Mouse (Mus musculus): ENCODE measurements around the gene Simc1. TPM values are rescaled to one million over a fixed set of nuclear protein-coding genes. Genes with fewer than 3 reads are reported as not detected.

Simc1 gene
- polyA plus RNA-seq, 1 experiment from 2014 or later: 1.5 TPM

- no peaks in the 10 kb centered on the region for H3K36me3 ChIP-seq (ENCODE audit: control insufficient read depth, insufficient read depth)
- no peaks in the 10 kb centered on the region for H3K9me3 ChIP-seq (replicated peaks; ENCODE audit: control insufficient read depth, low read length)
- ATAC-seq (ENCODE audit: low read depth): no peak
- no peak overlapping the region for H3K9ac ChIP-seq (ENCODE audit: low read depth, low read length)
- H3K27me3 ChIP-seq (ENCODE audit: control insufficient read depth, insufficient read depth, low read depth, low read length): no peaks in the 10 kb centered on the region
- no peak overlapping the region for H3K4me3 ChIP-seq (ENCODE audit: low read depth, low read length)
- no peak overlapping the region for H3K4me2 ChIP-seq (ENCODE audit: low read depth, low read length)
- WGBS (ENCODE audit: insufficient replicate concordance): 72% methylated on average over 4 of the region's 4 CpGs
- no peak overlapping the region for H3K27ac ChIP-seq (ENCODE audit: low read length)
- peaks cover 12% of the 10 kb centered on the region for H3K4me1 ChIP-seq (ENCODE audit: control insufficient read depth, low read depth, low read length)
Measured at GRCm38 (mm10) chr13:54572621-54573020, 69.0 kb downstream of the Simc1 start.

DNA sequence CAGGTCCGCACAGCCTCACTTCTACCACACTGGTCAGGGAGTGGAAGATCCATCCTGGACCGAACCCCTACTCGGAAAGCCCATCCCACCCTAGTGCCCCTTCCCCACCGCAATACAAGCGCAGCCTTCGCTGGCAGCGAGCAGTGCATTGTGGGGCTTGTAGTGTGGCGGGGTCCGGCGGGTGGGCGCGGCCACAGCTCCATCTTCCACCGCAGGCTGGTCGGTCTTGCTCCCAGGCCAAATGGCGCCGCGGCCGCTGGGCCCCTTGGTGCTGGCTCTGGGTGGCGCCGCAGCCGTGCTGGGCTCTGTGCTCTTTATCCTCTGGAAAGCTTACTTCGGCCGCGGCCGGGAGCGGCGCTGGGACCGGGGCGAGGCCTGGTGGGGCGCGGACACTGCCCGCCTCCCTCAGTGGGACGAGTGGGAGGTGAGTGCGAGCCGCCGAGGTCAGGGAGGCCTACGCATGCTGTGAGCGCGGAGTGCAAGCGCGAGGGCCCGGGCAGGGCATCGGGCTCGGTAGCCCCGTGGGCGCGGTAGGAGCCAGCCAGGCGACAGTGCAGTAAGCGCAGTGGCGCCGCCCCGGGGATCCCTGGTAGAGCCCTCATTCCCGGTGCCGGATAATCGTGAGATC, 71.4 kb downstream of the Simc1 start, which contains the start of gene Arl10:
TSS of gene Arl10 (plus strand) at position 162 of the 628 bp plus-strand sequence.
- peak within 1 kb of the TSS; percentile 47; the same call in 1 of the 2 replicates for H3K27ac ChIP-seq (ENCODE audit: low read length)
- H3K9me3 ChIP-seq (replicated peaks; ENCODE audit: control insufficient read depth, low read length): no peaks in the 10 kb centered on the region
- H3K4me2 ChIP-seq (ENCODE audit: low read depth, low read length): peak within 1 kb of the TSS; percentile 91
- H3K27me3 ChIP-seq (ENCODE audit: control insufficient read depth, insufficient read depth, low read depth, low read length): no peaks in the 10 kb centered on the region
- peak within 1 kb of the TSS; percentile 81 for H3K4me3 ChIP-seq (ENCODE audit: low read depth, low read length)
- H3K36me3 ChIP-seq (ENCODE audit: control insufficient read depth, insufficient read depth): no peaks in the 10 kb centered on the region
- peak; percentile 80 for ATAC-seq (ENCODE audit: low read depth)
- peaks cover 16% of the 10 kb centered on the region for H3K4me1 ChIP-seq (ENCODE audit: control insufficient read depth, low read depth, low read length)
- peak within 1 kb of the TSS; percentile 79 for H3K9ac ChIP-seq (ENCODE audit: low read depth, low read length)
- under 1% methylated on average over 55 of the region's 55 CpGs for WGBS (ENCODE audit: insufficient replicate concordance)

- no peaks in the 10 kb centered on the region for H3K9me3 ChIP-seq (replicated peaks; ENCODE audit: control insufficient read depth, low read length)
- peak overlapping the region; percentile 81 for H3K4me3 ChIP-seq (ENCODE audit: low read depth, low read length)
- ATAC-seq (ENCODE audit: low read depth): no peak
- H3K36me3 ChIP-seq (ENCODE audit: control insufficient read depth, insufficient read depth): no peaks in the 10 kb centered on the region
- peak overlapping the region; percentile 79 for H3K9ac ChIP-seq (ENCODE audit: low read depth, low read length)
- 4% methylated on average over 19 of the region's 19 CpGs for WGBS (ENCODE audit: insufficient replicate concordance)
- peaks cover 16% of the 10 kb centered on the region for H3K4me1 ChIP-seq (ENCODE audit: control insufficient read depth, low read depth, low read length)
- 0 out of 2 replicates have a peak overlapping the region, but pooled peaks have one; percentile 47 for H3K27ac ChIP-seq (ENCODE audit: low read length)
- H3K27me3 ChIP-seq (ENCODE audit: control insufficient read depth, insufficient read depth, low read depth, low read length): no peaks in the 10 kb centered on the region
- H3K4me2 ChIP-seq (ENCODE audit: low read depth, low read length): peak overlapping the region; percentile 91
Measured at GRCm38 (mm10) chr13:54575489-54575888, 71.9 kb downstream of the Simc1 start.

- H3K4me3 ChIP-seq (ENCODE audit: low read depth, low read length): no peak overlapping the region
- H3K36me3 ChIP-seq (ENCODE audit: control insufficient read depth, insufficient read depth): 0 out of 2 replicates have a peak, but pooled peaks cover under 1% of the 10 kb centered on the region
- no peaks in the 10 kb centered on the region for H3K27me3 ChIP-seq (ENCODE audit: control insufficient read depth, insufficient read depth, low read depth, low read length)
- no peak overlapping the region for H3K9ac ChIP-seq (ENCODE audit: low read depth, low read length)
- no peaks in the 10 kb centered on the region for H3K9me3 ChIP-seq (replicated peaks; ENCODE audit: control insufficient read depth, low read length)
- H3K4me2 ChIP-seq (ENCODE audit: low read depth, low read length): no peak overlapping the region
- WGBS (ENCODE audit: insufficient replicate concordance): 53% methylated on average over 21 of the region's 21 CpGs
- no peak for ATAC-seq (ENCODE audit: low read depth)
- 0 out of 2 replicates have a peak overlapping the region, but pooled peaks have one; percentile 7 for H3K27ac ChIP-seq (ENCODE audit: low read length)
- H3K4me1 ChIP-seq (ENCODE audit: control insufficient read depth, low read depth, low read length): peaks cover 16% of the 10 kb centered on the region
Measured at GRCm38 (mm10) chr13:54577652-54578507, 74.3 kb downstream of the Simc1 start.

DNA sequence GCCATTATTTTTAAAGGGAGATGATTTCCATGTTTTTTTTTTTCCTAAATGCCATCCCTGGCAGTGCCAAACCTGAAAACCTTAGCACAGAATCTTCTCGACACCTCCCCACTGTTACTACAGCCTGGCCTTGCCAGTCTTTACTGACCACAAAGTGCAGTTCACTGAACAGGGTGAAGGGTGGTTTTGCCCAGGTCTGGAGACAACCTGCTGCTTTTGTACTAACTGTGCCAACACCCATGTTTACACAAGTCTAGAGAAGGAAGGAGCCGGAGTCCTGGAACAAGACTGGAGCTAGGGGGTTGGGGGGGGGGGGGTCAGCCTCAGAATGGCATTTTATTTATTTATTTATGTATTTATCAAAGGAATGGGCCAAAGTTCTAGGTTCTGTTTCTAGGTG, 77.8 kb downstream of the Simc1 start:
- peaks cover 4% of the 10 kb centered on the region for H3K4me1 ChIP-seq (ENCODE audit: control insufficient read depth, low read depth, low read length)
- no peak overlapping the region for H3K27ac ChIP-seq (ENCODE audit: low read length)
- H3K4me3 ChIP-seq (ENCODE audit: low read depth, low read length): no peak overlapping the region
- H3K9me3 ChIP-seq (replicated peaks; ENCODE audit: control insufficient read depth, low read length): no peaks in the 10 kb centered on the region
- H3K9ac ChIP-seq (ENCODE audit: low read depth, low read length): no peak overlapping the region
- no peak for ATAC-seq (ENCODE audit: low read depth)
- 68% methylated on average over 2 of the region's 2 CpGs for WGBS (ENCODE audit: insufficient replicate concordance)
- no peak overlapping the region for H3K4me2 ChIP-seq (ENCODE audit: low read depth, low read length)
- H3K27me3 ChIP-seq (ENCODE audit: control insufficient read depth, insufficient read depth, low read depth, low read length): no peaks in the 10 kb centered on the region
- peaks cover 7% of the 10 kb centered on the region for H3K36me3 ChIP-seq (ENCODE audit: control insufficient read depth, insufficient read depth)

GRCm38 (mm10) chr13:54582126-54582525, 78.5 kb downstream of the Simc1 start:
- Histone ChIP-seq H3K36me3 (ENCODE audit: control insufficient read depth, insufficient read depth) (peaks cover 7% of the 10 kb centered on the region), H3K27me3 (ENCODE audit: control insufficient read depth, insufficient read depth, low read depth, low read length) (no peaks in the 10 kb centered on the region), H3K27ac (ENCODE audit: low read length) (no peak overlapping the region), H3K4me2 (ENCODE audit: low read depth, low read length) (no peak overlapping the region), H3K9me3 (replicated peaks; ENCODE audit: control insufficient read depth, low read length) (no peaks in the 10 kb centered on the region), H3K4me1 (ENCODE audit: control insufficient read depth, low read depth, low read length) (peaks cover 4% of the 10 kb centered on the region), H3K4me3 (ENCODE audit: low read depth, low read length) (no peak overlapping the region), H3K9ac (ENCODE audit: low read depth, low read length) (no peak overlapping the region)
- no peak for ATAC-seq (ENCODE audit: low read depth)
- WGBS (ENCODE audit: insufficient replicate concordance): 62% methylated on average over 10 of the region's 10 CpGs

- no peak overlapping the region for H3K27ac ChIP-seq (ENCODE audit: low read length)
- H3K9ac ChIP-seq (ENCODE audit: low read depth, low read length): no peak overlapping the region
- peaks cover 4% of the 10 kb centered on the region for H3K4me1 ChIP-seq (ENCODE audit: control insufficient read depth, low read depth, low read length)
- no peak overlapping the region for H3K4me2 ChIP-seq (ENCODE audit: low read depth, low read length)
- WGBS (ENCODE audit: insufficient replicate concordance): 76% methylated on average over 5 of the region's 5 CpGs
- H3K4me3 ChIP-seq (ENCODE audit: low read depth, low read length): no peak overlapping the region
- ATAC-seq (ENCODE audit: low read depth): no peak
- peaks cover 7% of the 10 kb centered on the region for H3K36me3 ChIP-seq (ENCODE audit: control insufficient read depth, insufficient read depth)
- H3K9me3 ChIP-seq (replicated peaks; ENCODE audit: control insufficient read depth, low read length): no peaks in the 10 kb centered on the region
- no peaks in the 10 kb centered on the region for H3K27me3 ChIP-seq (ENCODE audit: control insufficient read depth, insufficient read depth, low read depth, low read length)
Measured at GRCm38 (mm10) chr13:54582860-54583259, 79.3 kb downstream of the Simc1 start.

- Histone ChIP-seq H3K9ac (ENCODE audit: low read depth, low read length) (no peak overlapping the region), H3K4me2 (ENCODE audit: low read depth, low read length) (no peak overlapping the region), H3K27ac (ENCODE audit: low read length) (no peak overlapping the region), H3K4me3 (ENCODE audit: low read depth, low read length) (no peak overlapping the region), H3K27me3 (ENCODE audit: control insufficient read depth, insufficient read depth, low read depth, low read length) (no peaks in the 10 kb centered on the region), H3K36me3 (ENCODE audit: control insufficient read depth, insufficient read depth) (peaks cover 7% of the 10 kb centered on the region), H3K4me1 (ENCODE audit: control insufficient read depth, low read depth, low read length) (peaks cover 3% of the 10 kb centered on the region), H3K9me3 (replicated peaks; ENCODE audit: control insufficient read depth, low read length) (no peaks in the 10 kb centered on the region)
- WGBS (ENCODE audit: insufficient replicate concordance): 76% methylated on average over 11 of the region's 11 CpGs
- no peak for ATAC-seq (ENCODE audit: low read depth)
Measured at GRCm38 (mm10) chr13:54585831-54586230, 82.3 kb downstream of the Simc1 start.
